Mouse (Mus musculus): Measurements from ENCODE around the gene Prn.

GRCm38 (mm10) chr2:131949767-131950597, 40.2 kb downstream of the Prn start:
- TF ChIP-seq CTCF (IDR thresholded peaks at IDR 0.05) = peak; percentile 81
- TF ChIP-seq EP300 (IDR thresholded peaks at IDR 0.05) = no peak

Data from lung, postnatal 0 days (tissue).